Mouse (Mus musculus): ENCODE results near the gene Ifi211.
"Not testable (repeated sequence)": the region's sequence is repeated elsewhere in the genome, so short reads cannot be mapped to it uniquely, and the experiment has no call there.

Ifi211 gene

DNA sequence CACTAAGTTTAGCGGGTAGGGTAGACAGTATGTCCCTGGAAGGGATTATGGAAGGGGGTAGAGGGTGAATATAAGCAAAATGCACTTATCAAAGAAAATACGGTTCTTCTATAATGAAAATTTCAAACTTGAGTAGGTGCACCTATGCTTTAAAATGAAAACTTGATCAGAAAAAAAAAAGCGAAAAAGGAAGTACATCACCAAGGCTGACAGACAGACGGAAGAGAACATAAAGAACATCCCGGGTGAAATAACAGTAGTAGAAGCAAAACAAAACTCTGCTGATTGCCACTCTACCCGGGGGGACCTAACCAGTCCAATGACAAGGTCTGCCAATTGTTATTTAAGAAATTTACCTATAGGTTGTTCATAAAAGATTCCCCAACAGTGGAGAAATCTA, 34.6 kb downstream of the Ifi211 start:
- not testable (repeated sequence) for DNase-seq

DNA sequence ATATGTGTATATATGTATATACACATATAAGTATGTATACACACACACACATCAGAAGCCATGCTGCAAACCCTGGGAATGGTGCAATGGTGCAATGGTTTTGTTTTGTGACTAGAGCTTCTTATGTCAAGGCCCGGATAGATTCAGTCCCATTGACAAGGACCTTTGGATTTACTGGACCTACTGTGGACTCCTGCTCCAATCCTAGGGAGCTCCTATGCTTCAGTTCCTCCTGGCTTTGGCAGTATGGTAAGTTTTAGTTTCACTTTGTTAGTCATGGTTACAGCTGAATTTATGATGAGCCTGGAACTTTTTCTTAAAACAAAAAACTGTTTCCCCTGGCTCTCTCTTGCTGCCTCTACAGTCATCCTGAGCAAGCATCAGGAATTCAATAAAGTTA, 35.7 kb downstream of the Ifi211 start:
- DNase-seq: not testable (repeated sequence)

DNA sequence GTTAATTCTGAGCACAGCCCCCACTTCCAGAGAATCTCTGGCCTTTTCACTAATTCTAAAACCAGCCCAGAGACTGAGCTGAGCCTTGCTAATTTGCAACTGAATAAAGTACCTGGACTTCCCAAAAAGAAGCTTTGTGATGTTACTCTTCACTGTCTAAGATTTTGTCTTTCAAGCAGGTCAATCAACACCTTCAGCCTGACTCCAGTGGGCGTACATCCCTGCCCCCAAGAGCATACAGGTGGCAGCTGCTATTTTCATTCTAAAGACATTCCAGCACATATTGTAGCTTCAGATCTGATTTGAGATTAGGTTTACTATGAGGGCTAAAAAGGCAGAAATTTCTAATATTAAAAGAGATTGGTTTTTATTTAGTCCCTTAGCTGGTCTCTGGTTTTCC, 44.3 kb downstream of the Ifi211 start:
- DNase-seq: not testable (repeated sequence)

DNA sequence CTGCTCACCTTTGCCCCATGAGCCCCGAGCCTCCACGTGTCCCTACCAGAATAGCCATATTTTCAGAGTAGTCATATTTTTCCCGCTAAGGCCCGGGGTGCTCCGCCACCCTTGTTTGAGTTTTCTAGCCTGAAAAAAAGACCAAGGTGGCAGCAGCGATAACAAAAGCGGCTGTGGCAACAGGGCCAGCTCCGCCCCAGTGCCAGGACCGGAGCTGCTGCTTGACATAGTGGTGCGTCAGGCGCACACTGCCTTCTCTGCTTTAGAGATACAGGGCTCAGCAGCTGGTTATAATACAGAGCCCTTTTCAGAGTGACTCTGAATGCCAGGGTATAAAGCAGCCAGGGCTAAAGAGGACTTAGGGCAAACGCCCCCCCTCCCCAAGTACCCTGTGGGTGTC, 46.3 kb downstream of the Ifi211 start:
- no peak for DNase-seq

DNA sequence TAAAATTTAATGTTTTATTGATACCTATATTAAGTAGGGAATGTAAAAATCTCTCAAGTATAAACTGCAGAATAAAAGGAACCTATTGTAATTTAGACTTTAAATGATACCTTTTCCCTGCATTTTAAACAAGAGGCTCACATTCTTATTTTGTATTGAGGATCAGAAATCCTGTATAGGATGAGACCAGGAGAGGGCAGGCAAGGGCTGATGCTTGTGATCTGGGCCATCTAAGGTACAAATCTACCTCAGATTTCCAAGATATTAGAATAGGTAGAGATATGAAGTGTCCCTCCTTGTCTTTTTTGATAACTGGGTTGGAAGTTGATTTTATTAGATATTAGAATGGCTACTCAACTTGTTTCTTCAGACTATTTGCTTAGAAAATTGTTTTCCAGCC, 59.1 kb downstream of the Ifi211 start:
- DNase-seq: not testable (repeated sequence)

DNA sequence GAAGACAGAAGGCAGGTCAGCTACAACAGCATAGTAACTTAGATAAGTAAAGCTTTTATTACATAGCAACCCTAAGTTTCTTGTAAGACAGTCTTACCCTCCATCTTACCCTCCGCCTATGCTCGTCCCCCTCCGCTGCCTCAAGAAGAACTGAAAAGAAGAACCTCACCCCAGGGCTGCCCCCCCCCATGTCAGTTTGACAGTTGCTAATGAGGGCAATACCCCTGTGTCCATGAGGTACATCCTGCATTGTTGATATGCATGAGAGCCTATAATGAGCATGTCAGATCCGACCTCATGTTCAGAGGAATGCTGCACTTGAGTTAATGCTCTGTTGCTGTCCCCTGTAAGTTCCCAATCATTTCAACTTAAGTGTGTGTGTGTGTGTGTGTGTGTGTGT, 60.0 kb downstream of the Ifi211 start:
- not testable (repeated sequence) for DNase-seq

Measured in cerebellum, postnatal 36 days (tissue).